Mouse (Mus musculus): ENCODE results near the gene Cux2. TPM values are rescaled to one million over a fixed set of nuclear protein-coding genes. Genes with fewer than 3 reads are reported as not detected.

Gene Cux2
- polyA plus RNA-seq, 1 experiment from 2014 or later, result 0.47 TPM

DNA sequence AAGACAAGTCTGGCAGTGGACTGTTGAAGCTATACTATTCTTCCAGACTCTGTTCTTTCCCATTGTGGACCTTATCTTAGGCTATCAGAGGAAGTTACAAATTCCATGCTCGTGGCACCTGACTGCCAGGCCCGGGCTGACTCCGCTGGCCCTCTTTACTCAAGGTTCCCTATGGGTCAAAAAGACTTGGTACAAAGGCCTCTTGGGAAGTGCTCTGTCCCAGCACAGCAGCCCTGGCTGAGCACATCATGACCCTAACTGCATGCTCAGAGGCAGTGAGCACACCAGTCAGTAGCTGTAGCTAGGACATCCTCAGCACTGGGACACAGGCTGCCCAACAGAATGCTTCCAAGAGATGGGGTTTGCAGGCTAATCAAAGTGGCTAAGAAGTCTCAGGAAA is 229.2 kb downstream of the Cux2 start:
- H3K36me3 ChIP-seq (ENCODE audit: insufficient read depth, low read length), result peaks cover 33% of the 10 kb centered on the region
- no peak overlapping the region for H3K9ac ChIP-seq (replicated peaks; ENCODE audit: low read depth)
- H3K4me1 ChIP-seq (ENCODE audit: insufficient read depth, low read depth, low read length), result no peaks in the 10 kb centered on the region
- no peak overlapping the region for H3K4me3 ChIP-seq (ENCODE audit: low read depth, low read length)
- DNase-seq (ENCODE audit: low spot score) (no peak), ATAC-seq (no peak)
- no peak overlapping the region for H3K4me2 ChIP-seq (replicated peaks; ENCODE audit: low read depth, low read length)
- H3K27me3 ChIP-seq (replicated peaks; ENCODE audit: insufficient read depth, low read length), result no peaks in the 10 kb centered on the region
- no peaks in the 10 kb centered on the region for H3K9me3 ChIP-seq (ENCODE audit: low read length)
- 34% methylated on average over 3 of the region's 3 CpGs for WGBS
- no peak overlapping the region for H3K27ac ChIP-seq (ENCODE audit: low read length)
- TF ChIP-seq EP300 (IDR thresholded peaks at IDR 0.05) (no peak), CTCF (IDR thresholded peaks at IDR 0.05) (no peak)

DNA sequence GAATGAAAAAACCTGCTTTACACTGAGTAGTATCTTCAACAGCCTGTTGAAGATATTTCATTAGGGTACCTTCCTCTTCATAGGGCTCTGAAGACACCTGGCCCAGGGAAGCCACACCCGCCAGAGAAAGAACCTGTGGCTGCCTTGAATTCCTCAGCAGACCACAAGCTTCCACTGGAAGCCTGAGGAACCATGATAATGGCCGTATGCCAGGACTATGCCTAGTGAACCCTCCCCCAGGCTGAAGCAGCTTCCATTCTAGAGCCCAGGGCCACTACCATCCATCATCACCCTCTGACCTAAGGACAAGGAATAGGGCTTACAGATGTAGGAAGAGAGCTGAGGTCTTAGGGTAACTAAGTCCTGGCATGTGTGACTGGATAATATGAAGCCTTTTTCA is 229.7 kb downstream of the Cux2 start:
- peak overlapping the region; percentile 9; the same call in 1 of the 2 replicates for H3K27ac ChIP-seq (ENCODE audit: low read length)
- no peak overlapping the region for H3K4me2 ChIP-seq (replicated peaks; ENCODE audit: low read depth, low read length)
- ATAC-seq, result peak; percentile 27
- H3K27me3 ChIP-seq (replicated peaks; ENCODE audit: insufficient read depth, low read length), result no peaks in the 10 kb centered on the region
- TF ChIP-seq EP300 (IDR thresholded peaks at IDR 0.05), result no peak
- TF ChIP-seq CTCF (IDR thresholded peaks at IDR 0.05), result no peak
- H3K4me3 ChIP-seq (ENCODE audit: low read depth, low read length), result no peak overlapping the region
- peaks cover 28% of the 10 kb centered on the region for H3K36me3 ChIP-seq (ENCODE audit: insufficient read depth, low read length)
- peak; percentile 64 for DNase-seq (ENCODE audit: low spot score)
- H3K9ac ChIP-seq (replicated peaks; ENCODE audit: low read depth), result no peak overlapping the region
- no peaks in the 10 kb centered on the region for H3K9me3 ChIP-seq (ENCODE audit: low read length)
- 47% methylated on average over 2 of the region's 2 CpGs for WGBS
- H3K4me1 ChIP-seq (ENCODE audit: insufficient read depth, low read depth, low read length), result no peaks in the 10 kb centered on the region

- Histone ChIP-seq H3K9me3 (ENCODE audit: low read length) (no peaks in the 10 kb centered on the region), H3K27ac (ENCODE audit: low read length) (peak overlapping the region; percentile 9; the same call in 1 of the 2 replicates), H3K4me3 (ENCODE audit: low read depth, low read length) (no peak overlapping the region), H3K36me3 (ENCODE audit: insufficient read depth, low read length) (peaks cover 28% of the 10 kb centered on the region), H3K9ac (replicated peaks; ENCODE audit: low read depth) (no peak overlapping the region), H3K27me3 (replicated peaks; ENCODE audit: insufficient read depth, low read length) (no peaks in the 10 kb centered on the region), H3K4me2 (replicated peaks; ENCODE audit: low read depth, low read length) (no peak overlapping the region), H3K4me1 (ENCODE audit: insufficient read depth, low read depth, low read length) (no peaks in the 10 kb centered on the region)
- 79% methylated on average over 5 of the region's 5 CpGs for WGBS
- ATAC-seq (no peak), DNase-seq (ENCODE audit: low spot score) (no peak)
- no peak for TF ChIP-seq CTCF (IDR thresholded peaks at IDR 0.05)
- TF ChIP-seq EP300 (IDR thresholded peaks at IDR 0.05), result no peak
Observed at GRCm38 (mm10) chr5:121819559-121819958, 230.3 kb downstream of the Cux2 start.

DNA sequence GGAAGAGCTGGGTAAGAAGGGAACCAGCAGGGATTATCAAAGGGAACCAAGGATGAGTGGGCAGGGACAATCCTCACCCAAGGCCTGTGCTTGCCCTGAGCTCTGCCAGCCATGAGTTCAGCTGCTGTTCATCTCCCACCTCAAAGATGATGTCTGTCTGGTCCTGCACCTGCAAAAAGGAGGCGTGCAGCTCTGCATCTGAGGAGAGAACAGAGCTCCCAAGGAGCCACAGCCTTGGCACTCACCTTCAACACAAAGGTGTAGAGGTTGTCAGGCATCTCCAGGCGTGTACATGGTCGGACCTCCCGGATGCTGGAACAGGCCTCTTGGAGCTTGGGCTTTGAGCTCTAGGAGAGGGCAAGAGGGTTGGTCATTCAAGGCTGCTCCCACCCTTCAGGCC is 231.0 kb downstream of the Cux2 start:
- H3K27me3 ChIP-seq (replicated peaks; ENCODE audit: insufficient read depth, low read length), result no peaks in the 10 kb centered on the region
- H3K4me3 ChIP-seq (ENCODE audit: low read depth, low read length), result no peak overlapping the region
- H3K9ac ChIP-seq (replicated peaks; ENCODE audit: low read depth), result no peak overlapping the region
- 84% methylated on average over 4 of the region's 4 CpGs for WGBS
- DNase-seq (ENCODE audit: low spot score) (no peak), ATAC-seq (no peak)
- H3K9me3 ChIP-seq (ENCODE audit: low read length), result no peaks in the 10 kb centered on the region
- no peak for TF ChIP-seq EP300 (IDR thresholded peaks at IDR 0.05)
- no peak for TF ChIP-seq CTCF (IDR thresholded peaks at IDR 0.05)
- no peak overlapping the region for H3K27ac ChIP-seq (ENCODE audit: low read length)
- H3K4me1 ChIP-seq (ENCODE audit: insufficient read depth, low read depth, low read length), result no peaks in the 10 kb centered on the region
- H3K36me3 ChIP-seq (ENCODE audit: insufficient read depth, low read length), result peaks cover 28% of the 10 kb centered on the region
- no peak overlapping the region for H3K4me2 ChIP-seq (replicated peaks; ENCODE audit: low read depth, low read length)

DNA sequence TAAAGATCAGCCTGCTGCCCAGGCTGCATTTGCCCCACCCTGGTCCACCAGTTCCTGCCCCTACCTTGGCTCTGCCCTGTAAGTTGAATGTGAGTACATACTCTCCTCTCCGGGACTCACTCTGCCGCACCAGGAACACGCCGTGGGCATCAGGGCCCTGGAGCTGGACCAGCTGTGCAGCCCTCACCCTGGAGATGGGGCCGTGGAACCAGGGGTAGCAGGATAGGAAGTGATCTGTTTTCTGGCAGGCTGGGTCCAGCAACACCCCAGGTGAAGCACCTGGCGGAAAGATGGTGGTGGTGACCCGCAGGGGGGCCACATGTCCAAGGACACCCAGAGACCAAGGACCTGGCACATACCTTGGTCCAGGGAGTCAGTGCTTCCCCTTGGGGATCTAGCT is 231.5 kb downstream of the Cux2 start:
- ATAC-seq, result no peak
- no peaks in the 10 kb centered on the region for H3K9me3 ChIP-seq (ENCODE audit: low read length)
- H3K27ac ChIP-seq (ENCODE audit: low read length), result no peak overlapping the region
- H3K4me2 ChIP-seq (replicated peaks; ENCODE audit: low read depth, low read length), result no peak overlapping the region
- 96% methylated on average over 7 of the region's 7 CpGs for WGBS
- no peak for DNase-seq (ENCODE audit: low spot score)
- H3K9ac ChIP-seq (replicated peaks; ENCODE audit: low read depth), result no peak overlapping the region
- no peak overlapping the region for H3K4me3 ChIP-seq (ENCODE audit: low read depth, low read length)
- no peaks in the 10 kb centered on the region for H3K27me3 ChIP-seq (replicated peaks; ENCODE audit: insufficient read depth, low read length)
- no peak for TF ChIP-seq EP300 (IDR thresholded peaks at IDR 0.05)
- TF ChIP-seq CTCF (IDR thresholded peaks at IDR 0.05), result no peak
- peaks cover 28% of the 10 kb centered on the region for H3K36me3 ChIP-seq (ENCODE audit: insufficient read depth, low read length)
- H3K4me1 ChIP-seq (ENCODE audit: insufficient read depth, low read depth, low read length), result no peaks in the 10 kb centered on the region

DNA sequence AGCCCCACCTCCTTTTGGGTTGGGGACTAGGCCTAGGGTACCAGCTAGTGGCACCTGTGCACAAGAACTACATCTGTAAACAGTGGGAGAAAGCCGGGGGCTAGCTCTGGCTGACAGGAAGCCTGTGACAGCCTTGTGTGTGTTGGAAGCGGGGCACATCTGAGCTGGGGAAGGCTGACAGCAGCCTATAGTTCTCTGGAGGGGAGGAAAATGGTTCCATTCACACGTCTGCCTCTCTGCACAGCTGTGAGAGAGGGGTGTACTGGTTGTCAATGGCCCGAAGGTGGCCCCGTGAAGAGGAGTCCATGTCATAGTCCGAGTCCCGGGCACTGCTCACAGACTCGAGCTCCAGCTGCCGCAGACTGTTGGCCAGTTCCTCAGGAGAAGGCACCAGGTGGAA is 232.4 kb downstream of the Cux2 start:
- peaks cover 33% of the 10 kb centered on the region for H3K36me3 ChIP-seq (ENCODE audit: insufficient read depth, low read length)
- H3K4me2 ChIP-seq (replicated peaks; ENCODE audit: low read depth, low read length), result no peak overlapping the region
- DNase-seq (ENCODE audit: low spot score) (no peak), ATAC-seq (no peak)
- no peaks in the 10 kb centered on the region for H3K4me1 ChIP-seq (ENCODE audit: insufficient read depth, low read depth, low read length)
- no peaks in the 10 kb centered on the region for H3K27me3 ChIP-seq (replicated peaks; ENCODE audit: insufficient read depth, low read length)
- WGBS, result 81% methylated on average over 9 of the region's 9 CpGs
- no peak for TF ChIP-seq EP300 (IDR thresholded peaks at IDR 0.05)
- TF ChIP-seq CTCF (IDR thresholded peaks at IDR 0.05), result no peak
- no peak overlapping the region for H3K9ac ChIP-seq (replicated peaks; ENCODE audit: low read depth)
- no peaks in the 10 kb centered on the region for H3K9me3 ChIP-seq (ENCODE audit: low read length)
- H3K4me3 ChIP-seq (ENCODE audit: low read depth, low read length), result no peak overlapping the region
- H3K27ac ChIP-seq (ENCODE audit: low read length), result no peak overlapping the region

DNA sequence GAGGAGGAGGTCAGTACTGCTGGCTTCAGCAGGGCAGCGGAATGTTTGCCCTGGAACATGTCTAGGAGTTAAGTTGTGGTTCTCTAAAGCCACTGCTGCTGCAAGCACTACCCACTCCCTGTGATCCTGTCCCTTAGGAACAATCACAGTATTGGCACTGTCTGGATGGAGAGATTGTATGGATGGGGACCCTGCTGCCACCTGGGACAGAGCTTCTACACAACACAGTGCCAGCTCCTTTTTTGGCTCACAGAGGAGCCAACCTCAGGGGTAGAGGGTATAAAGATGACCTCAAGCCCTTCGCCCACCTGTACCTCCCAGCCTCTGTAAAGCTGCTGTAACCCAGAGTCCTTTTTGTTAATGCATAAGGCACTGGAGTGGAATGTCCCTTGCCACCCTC is 233.3 kb downstream of the Cux2 start:
- H3K9me3 ChIP-seq (ENCODE audit: low read length), result no peaks in the 10 kb centered on the region
- ATAC-seq (no peak), DNase-seq (ENCODE audit: low spot score) (no peak)
- H3K4me3 ChIP-seq (ENCODE audit: low read depth, low read length), result no peak overlapping the region
- TF ChIP-seq EP300 (IDR thresholded peaks at IDR 0.05) (no peak), CTCF (IDR thresholded peaks at IDR 0.05) (no peak)
- no peak overlapping the region for H3K4me2 ChIP-seq (replicated peaks; ENCODE audit: low read depth, low read length)
- 90% methylated on average over 2 of the region's 2 CpGs for WGBS
- H3K27me3 ChIP-seq (replicated peaks; ENCODE audit: insufficient read depth, low read length), result no peaks in the 10 kb centered on the region
- no peak overlapping the region for H3K9ac ChIP-seq (replicated peaks; ENCODE audit: low read depth)
- H3K36me3 ChIP-seq (ENCODE audit: insufficient read depth, low read length), result peaks cover 41% of the 10 kb centered on the region
- no peak overlapping the region for H3K27ac ChIP-seq (ENCODE audit: low read length)
- H3K4me1 ChIP-seq (ENCODE audit: insufficient read depth, low read depth, low read length), result no peaks in the 10 kb centered on the region
